Mouse (Mus musculus) intestine, embryonic 16.5 days (tissue): ENCODE measurements around the gene Spag4. TPM values are rescaled to one million over a fixed set of nuclear protein-coding genes. Genes with fewer than 3 reads are reported as not detected.
A peak's percentile ranks its signal among the peaks of the same experiment; 100 is the strongest.

Source experiments
- ATAC-seq: fragments of 200-750 bp; cut with Nextera tagmentation; 2 replicates; pipeline ENCODE4 v1.8.0; 2017; ENCODE audit warnings: moderate TSS enrichment, moderate library complexity
- H3K27ac ChIP-seq: fragments of 300-500 bp; sonication (generic); 2 replicates; pipeline ENCODE4 v1.5.1; 2014; ENCODE audit warnings: mild to moderate bottlenecking, low read length
- H3K27me3 ChIP-seq: fragments of 300-500 bp; sonication (generic); replicated peaks from 2 replicates; pipeline ENCODE4 v1.6.1; 2014; ENCODE audit warnings: low read length, control low read depth, mixed read lengths; ENCODE audit not compliant: control insufficient read depth, insufficient read depth
- H3K36me3 ChIP-seq: fragments of 300-500 bp; sonication (generic); 2 replicates; pipeline ENCODE4 v1.6.1; 2014; ENCODE audit warnings: low read length, control low read depth; ENCODE audit not compliant: control insufficient read depth, insufficient read depth
- H3K4me1 ChIP-seq: fragments of 300-500 bp; sonication (generic); 2 replicates; pipeline ENCODE4 v1.6.1; 2014; ENCODE audit warnings: low read length, control low read depth, mixed read lengths; ENCODE audit not compliant: control insufficient read depth, insufficient read depth
- H3K4me2 ChIP-seq: fragments of 300-500 bp; sonication (generic); 2 replicates; pipeline ENCODE4 v1.6.1; 2014; ENCODE audit warnings: low read depth, low read length, control low read depth
- H3K4me3 ChIP-seq: fragments of 300-500 bp; sonication (generic); 2 replicates; pipeline ENCODE4 v1.5.1; 2014; ENCODE audit warnings: mild to moderate bottlenecking, low read length
- H3K9ac ChIP-seq: fragments of 300-500 bp; sonication (generic); 2 replicates; pipeline ENCODE4 v1.6.1; 2014; ENCODE audit warnings: low read depth, low read length
- H3K9me3 ChIP-seq: fragments of 300-500 bp; sonication (generic); 2 replicates; pipeline ENCODE4 v1.6.1; 2016; ENCODE audit warnings: low read length, control low read depth; ENCODE audit not compliant: control insufficient read depth
- WGBS: fragments of 180-500 bp; shearing (Covaris S2); extraction: QIAGEN DNeasy Blood & Tissue Kit; methylation state at CpG from one replicate; pipeline ENCODE4 v1.1.7; 2014; 5-methylcytosine and 5-hydroxymethylcytosine counted together
- polyA plus RNA-seq: library from polyadenylated mRNA; unstranded; fragments of >200 nt; fragmentation: Nextera tagmentation; extraction: Ambion mirVana; gene quantifications from 2 replicates; pipeline ENCODE4 v1.2.1, GENCODE M21; 2015

Spag4 gene
- polyA plus RNA-seq, 1 experiment from 2014 or later, result 2.4 TPM

DNA sequence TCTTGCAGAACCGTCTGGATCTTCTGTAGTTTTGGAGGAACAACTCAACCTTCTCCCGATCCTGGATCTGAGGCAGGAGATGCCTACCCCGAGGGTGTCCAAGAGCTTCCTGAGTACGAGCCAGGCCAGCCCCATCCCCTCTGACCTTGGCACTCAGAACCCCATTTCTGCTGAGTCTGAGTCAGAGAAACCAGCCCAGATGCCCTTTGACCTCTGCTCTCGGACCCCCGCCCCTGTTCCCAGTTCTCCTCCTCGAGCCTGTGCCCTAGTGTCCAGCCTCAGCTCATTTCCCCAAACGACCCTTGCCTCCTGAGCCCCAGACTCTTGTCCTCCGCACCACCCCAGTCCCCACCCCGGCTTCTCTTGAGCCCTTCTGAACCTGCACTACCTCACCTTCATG, 1.2 kb downstream of the Spag4 start:
- WGBS, result 34% methylated on average over 10 of the region's 10 CpGs

DNA sequence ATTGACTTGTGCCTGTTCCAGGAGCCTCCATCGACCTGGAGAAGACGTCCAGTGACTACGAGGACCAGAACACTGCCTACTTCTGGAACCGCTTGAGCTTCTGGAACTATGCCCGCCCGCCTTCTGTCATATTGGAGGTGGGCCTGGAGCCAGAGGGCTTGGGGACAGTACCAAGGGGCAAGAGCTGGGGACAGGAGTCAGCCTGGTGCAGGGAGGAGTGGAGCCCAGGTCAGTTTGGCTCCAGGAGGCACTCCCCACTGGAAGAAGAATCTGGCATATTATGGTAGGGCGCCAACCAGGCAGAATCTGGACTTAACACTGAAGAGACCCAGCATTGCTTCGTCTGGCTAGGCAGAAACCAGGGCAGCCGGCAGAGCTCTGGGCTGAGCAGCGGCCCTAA, 2.9 kb downstream of the Spag4 start:
- no peak overlapping the region for H3K4me3 ChIP-seq
- ATAC-seq, result no peak
- no peaks in the 10 kb centered on the region for H3K27me3 ChIP-seq
- H3K9ac ChIP-seq, result no peak overlapping the region
- H3K9me3 ChIP-seq, result no peaks in the 10 kb centered on the region
- H3K4me1 ChIP-seq, result no peaks in the 10 kb centered on the region; the same call in 1 of the 2 replicates
- 0 out of 2 replicates have a peak, but pooled peaks cover 14% of the 10 kb centered on the region for H3K36me3 ChIP-seq
- H3K27ac ChIP-seq, result no peak overlapping the region
- 90% methylated on average over 10 of the region's 10 CpGs for whole genome bisulfite sequencing
- no peak overlapping the region for H3K4me2 ChIP-seq

More for the DNA sequence above, 1.2 kb downstream of the Spag4 start:
- peak overlapping the region; percentile 73 for H3K4me3 ChIP-seq
- 0 out of 2 replicates have a peak, but pooled peaks cover 6% of the 10 kb centered on the region for H3K36me3 ChIP-seq
- no peaks in the 10 kb centered on the region for H3K27me3 ChIP-seq
- H3K4me1 ChIP-seq, result no peaks in the 10 kb centered on the region; the same call in 1 of the 2 replicates
- peak overlapping the region; percentile 83 for H3K9ac ChIP-seq
- H3K9me3 ChIP-seq, result no peaks in the 10 kb centered on the region
- no peak for ATAC-seq
- H3K27ac ChIP-seq, result no peak overlapping the region
- peak overlapping the region; percentile 95 for H3K4me2 ChIP-seq

DNA sequence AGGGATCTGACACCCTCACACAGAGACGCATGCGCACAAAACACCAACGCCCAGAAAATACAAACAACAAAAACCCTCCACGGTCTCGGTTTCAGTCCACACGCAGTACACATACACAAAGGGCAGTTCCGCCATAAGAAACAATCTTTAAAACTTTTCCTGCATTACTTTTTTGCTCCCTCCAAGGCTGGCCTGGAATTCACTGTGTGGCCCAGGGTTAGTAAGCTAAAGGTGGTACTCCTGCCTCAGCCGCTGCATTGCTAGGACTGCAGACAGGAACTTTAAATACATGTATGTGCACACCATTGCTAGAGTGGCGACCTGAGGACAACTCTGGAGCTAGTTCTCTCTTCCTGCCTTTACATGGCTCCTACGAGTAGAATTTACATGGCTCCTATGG, 6.3 kb downstream of the Spag4 start:
- no peaks in the 10 kb centered on the region; the same call in 1 of the 2 replicates for H3K4me1 ChIP-seq
- H3K36me3 ChIP-seq, result peaks cover 34% of the 10 kb centered on the region
- H3K4me3 ChIP-seq, result no peak overlapping the region
- 94% methylated on average over 10 of the region's 10 CpGs for WGBS
- H3K27ac ChIP-seq, result no peak overlapping the region
- no peak overlapping the region for H3K9ac ChIP-seq
- no peak overlapping the region for H3K4me2 ChIP-seq
- no peak for ATAC-seq
- H3K27me3 ChIP-seq, result no peaks in the 10 kb centered on the region
- H3K9me3 ChIP-seq, result no peaks in the 10 kb centered on the region

DNA sequence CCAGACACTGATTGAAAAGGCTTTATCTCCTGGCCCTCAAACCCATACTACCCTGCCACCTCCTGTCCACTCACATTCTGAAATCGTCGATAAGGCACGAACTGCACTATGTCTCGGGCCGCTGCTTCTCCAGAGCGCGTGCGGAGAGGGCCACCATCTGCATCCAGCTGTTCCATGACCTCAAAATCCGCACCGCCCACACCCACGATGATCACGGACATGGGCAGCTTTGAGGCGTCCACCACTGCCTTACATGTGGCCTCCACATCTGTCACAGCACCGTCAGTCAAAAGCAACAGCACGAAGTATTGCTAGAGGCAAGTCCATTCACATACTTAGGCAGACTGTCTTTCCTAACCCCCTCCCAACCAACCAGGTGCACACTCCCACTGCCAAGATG, 8.8 kb downstream of the Spag4 start:
- H3K27me3 ChIP-seq, result no peaks in the 10 kb centered on the region
- peaks cover 48% of the 10 kb centered on the region for H3K36me3 ChIP-seq
- ATAC-seq, result no peak
- H3K4me3 ChIP-seq, result no peak overlapping the region
- H3K4me1 ChIP-seq, result no peaks in the 10 kb centered on the region
- H3K9ac ChIP-seq, result no peak overlapping the region
- 86% methylated on average over 15 of the region's 15 CpGs for WGBS
- H3K27ac ChIP-seq, result no peak overlapping the region
- H3K9me3 ChIP-seq, result no peaks in the 10 kb centered on the region
- H3K4me2 ChIP-seq, result no peak overlapping the region

DNA sequence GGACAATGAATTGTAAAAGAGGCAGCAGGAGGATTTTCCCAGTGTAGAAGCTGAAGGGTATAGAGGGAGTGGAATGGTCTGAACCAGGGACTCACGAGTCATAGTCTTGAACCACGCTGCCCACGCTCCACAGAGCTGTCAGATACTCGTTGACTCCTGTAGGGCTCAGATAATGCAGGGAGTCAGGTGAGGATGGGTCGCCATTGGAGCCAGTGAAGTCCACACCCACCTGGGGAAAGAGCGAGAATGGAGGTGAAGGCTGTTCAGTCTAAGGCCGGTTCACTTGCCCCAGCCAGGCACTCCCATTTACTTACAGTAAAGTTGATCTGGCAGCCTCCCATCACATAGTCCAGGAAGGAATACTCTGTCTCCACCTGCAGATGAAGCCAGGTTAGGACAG, 12.5 kb downstream of the Spag4 start:
- no peak for ATAC-seq
- H3K27ac ChIP-seq, result no peak overlapping the region
- H3K4me1 ChIP-seq, result 0 out of 2 replicates have a peak, but pooled peaks cover 3% of the 10 kb centered on the region
- no peak overlapping the region for H3K9ac ChIP-seq
- no peaks in the 10 kb centered on the region for H3K9me3 ChIP-seq
- WGBS, result 85% methylated on average over 7 of the region's 7 CpGs
- peaks cover 39% of the 10 kb centered on the region for H3K36me3 ChIP-seq
- no peak overlapping the region for H3K4me2 ChIP-seq
- H3K4me3 ChIP-seq, result no peak overlapping the region
- H3K27me3 ChIP-seq, result no peaks in the 10 kb centered on the region

DNA sequence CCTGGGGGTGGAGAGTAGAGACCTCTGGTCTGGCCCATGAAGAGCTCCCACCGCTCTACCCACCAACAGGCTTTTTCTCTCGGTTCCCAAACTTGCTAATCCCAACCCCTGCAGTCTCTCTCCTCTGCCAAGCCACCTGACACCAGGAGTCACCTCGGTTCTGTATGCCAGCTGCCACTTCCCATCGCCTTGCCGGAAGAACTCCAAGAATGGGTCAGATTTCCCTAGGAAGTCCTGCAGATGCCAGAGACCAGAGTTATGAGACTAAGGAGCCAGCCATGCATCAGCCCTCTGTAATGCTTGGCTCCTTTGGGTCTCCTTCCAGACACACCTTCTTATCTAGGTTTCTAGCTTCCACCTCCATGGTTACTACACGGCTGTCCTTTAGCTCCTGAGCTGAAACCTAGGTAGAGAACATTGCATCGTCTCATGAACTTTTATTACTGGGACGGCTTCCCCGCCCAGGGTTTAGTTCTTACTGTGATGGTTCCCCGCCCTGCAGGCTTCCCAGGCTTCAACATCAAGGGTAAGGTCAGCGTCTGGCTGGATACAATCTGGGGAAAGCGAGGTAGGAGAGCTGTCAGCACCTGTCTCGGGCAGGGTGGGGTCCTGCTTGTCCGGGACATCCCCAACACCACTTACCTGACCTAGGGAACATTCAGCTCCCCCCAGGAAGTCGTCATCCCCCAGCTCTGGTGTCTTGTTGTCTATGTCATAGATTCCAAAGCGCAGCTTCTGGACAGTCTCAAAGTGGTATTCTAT, 13.6 kb downstream of the Spag4 start:
- WGBS, result 83% methylated on average over 16 of the region's 16 CpGs
- Histone ChIP-seq H3K9ac (no peak overlapping the region), H3K4me3 (no peak overlapping the region), H3K27me3 (no peaks in the 10 kb centered on the region), H3K27ac (no peak overlapping the region), H3K9me3 (no peaks in the 10 kb centered on the region), H3K4me2 (no peak overlapping the region), H3K4me1 (0 out of 2 replicates have a peak, but pooled peaks cover 3% of the 10 kb centered on the region), H3K36me3 (peaks cover 31% of the 10 kb centered on the region)
- ATAC-seq, result no peak

DNA sequence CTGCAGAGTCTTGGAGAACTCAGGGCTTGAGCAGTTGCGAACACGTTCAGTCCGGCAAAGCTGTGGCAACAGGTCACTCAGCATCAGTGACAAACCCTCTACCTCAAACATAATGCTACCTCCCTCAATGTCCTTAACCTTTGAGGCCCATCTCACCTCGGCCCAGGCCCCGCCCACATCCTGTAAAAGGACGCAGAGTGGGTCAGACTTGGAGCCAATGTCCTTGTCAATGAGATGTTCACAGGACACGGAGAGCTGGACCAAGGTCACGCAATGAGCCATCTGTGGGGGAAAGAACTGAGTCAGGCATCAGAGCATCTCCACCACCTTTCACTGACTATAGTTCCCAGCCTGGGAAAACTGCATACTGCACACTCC, 14.2 kb downstream of the Spag4 start:
- Histone ChIP-seq H3K4me3 (no peak overlapping the region), H3K27ac (no peak overlapping the region), H3K36me3 (peaks cover 25% of the 10 kb centered on the region), H3K4me2 (no peak overlapping the region), H3K9me3 (no peaks in the 10 kb centered on the region), H3K4me1 (0 out of 2 replicates have a peak, but pooled peaks cover 3% of the 10 kb centered on the region), H3K27me3 (no peaks in the 10 kb centered on the region), H3K9ac (no peak overlapping the region)
- ATAC-seq, result no peak
- WGBS, result 84% methylated on average over 8 of the region's 8 CpGs

DNA sequence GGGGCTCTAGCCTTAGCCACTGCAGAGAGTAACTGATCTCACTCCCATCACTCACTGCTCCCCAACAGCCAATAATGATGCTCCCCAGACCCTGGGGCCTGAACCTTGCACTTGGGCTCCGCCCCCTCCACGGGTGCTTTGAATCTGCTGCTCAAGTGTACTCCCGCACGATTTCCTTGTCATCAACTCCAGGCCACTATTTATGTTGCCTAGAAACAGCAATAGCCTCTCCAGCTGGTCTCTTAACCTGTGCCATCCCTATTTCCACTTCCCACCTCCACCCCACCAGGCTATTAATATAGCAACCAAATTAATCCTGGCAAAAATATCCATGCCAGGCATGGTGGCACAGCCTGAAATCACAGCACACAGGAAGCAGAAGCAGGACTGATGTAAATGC, 14.7 kb downstream of the Spag4 start:
- H3K4me2 ChIP-seq, result no peak overlapping the region
- no peaks in the 10 kb centered on the region for H3K9me3 ChIP-seq
- no peak overlapping the region for H3K4me3 ChIP-seq
- H3K27me3 ChIP-seq, result no peaks in the 10 kb centered on the region
- H3K9ac ChIP-seq, result no peak overlapping the region
- no peak overlapping the region for H3K27ac ChIP-seq
- no peak for ATAC-seq
- H3K4me1 ChIP-seq, result 0 out of 2 replicates have a peak, but pooled peaks cover 3% of the 10 kb centered on the region
- 43% methylated on average over 4 of the region's 4 CpGs for WGBS
- peaks cover 21% of the 10 kb centered on the region for H3K36me3 ChIP-seq

DNA sequence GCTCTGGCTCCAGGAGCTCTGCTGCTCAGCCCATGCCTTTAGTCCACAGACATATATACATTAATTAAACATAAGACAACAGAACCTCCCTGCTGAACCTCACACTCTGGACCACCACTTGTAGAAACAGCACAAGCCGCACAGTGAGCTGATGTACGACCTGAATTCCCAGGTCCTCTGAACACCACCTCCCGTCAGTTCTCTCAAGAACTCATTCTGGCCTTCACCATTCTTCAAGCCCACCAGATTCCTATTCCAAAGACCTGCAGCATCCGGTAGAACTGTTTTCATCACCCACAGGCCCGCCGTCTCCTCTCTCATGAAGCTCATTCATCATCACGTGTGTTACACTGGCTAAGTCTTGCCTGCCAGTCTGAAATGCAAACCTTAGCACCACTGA, 15.4 kb downstream of the Spag4 start:
- Histone ChIP-seq H3K27ac (no peak overlapping the region), H3K4me2 (no peak overlapping the region), H3K9ac (no peak overlapping the region), H3K4me1 (0 out of 2 replicates have a peak, but pooled peaks cover 3% of the 10 kb centered on the region), H3K36me3 (peaks cover 21% of the 10 kb centered on the region), H3K27me3 (no peaks in the 10 kb centered on the region), H3K4me3 (no peak overlapping the region), H3K9me3 (no peaks in the 10 kb centered on the region)
- no peak for ATAC-seq
- WGBS, result 66% methylated on average over 7 of the region's 7 CpGs
